ENCODE assay signal across 12 mouse cellular contexts in genomic region chr8:77453836-77454235, GRCm38 (mm10).
"Had no signal": no experiment of that assay in that cellular context is flagged by ENCODE, and none has a peak within 500 bp of the region (broad histone marks: within the 10 kb centered on the region; RNA-seq: fewer than 3 reads in every experiment).

No protein-coding gene starts in this region.

- H3K9me3 ChIP-seq: midbrain, embryonic 12.5 days; stomach, embryonic 15.5 days had no signal

- DNase-seq: kidney, postnatal 36 days; layer of hippocampus, adult 9-11 months; layer of hippocampus, postnatal 36 days; lung, adult 18-20 months; right cerebral cortex, postnatal 14 days; thymus, adult 2 months; thymus, postnatal 36 days had no signal

- H3K27ac ChIP-seq: limb, embryonic 12.5 days; liver, embryonic 14.5 days; midbrain, embryonic 12.5 days; stomach, embryonic 15.5 days had no signal

- ATAC-seq: midbrain, embryonic 16.5 days had no signal

- H3K4me2 ChIP-seq: limb, embryonic 12.5 days; midbrain, embryonic 12.5 days; stomach, embryonic 15.5 days had no signal

- H3K9ac ChIP-seq: limb, embryonic 12.5 days; liver, embryonic 14.5 days; midbrain, embryonic 12.5 days; stomach, embryonic 15.5 days had no signal

- H3K4me1 ChIP-seq: limb, embryonic 12.5 days; midbrain, embryonic 12.5 days; stomach, embryonic 15.5 days had no signal

- H3K4me3 ChIP-seq: limb, embryonic 12.5 days; midbrain, embryonic 12.5 days; stomach, embryonic 15.5 days had no signal

- H3K27me3 ChIP-seq: limb, embryonic 12.5 days; midbrain, embryonic 12.5 days; stomach, embryonic 15.5 days had no signal
